Mouse (Mus musculus): ENCODE data around the gene Asgr1.

GRCm38 (mm10) chr11:70049366-70049765 lies 4.5 kb upstream of the Asgr1 start:
- TF ChIP-seq USF1 (IDR thresholded peaks at IDR 0.05; ENCODE audit: low read depth), result no peak
- no peak for TF ChIP-seq TCF12 (IDR thresholded peaks at IDR 0.05; ENCODE audit: insufficient read depth, poor library complexity, severe bottlenecking)
- no peak for TF ChIP-seq POLR2A (IDR thresholded peaks at IDR 0.05; ENCODE audit: insufficient read length, low read depth)
- no peak for TF ChIP-seq MAX (IDR thresholded peaks at IDR 0.05; ENCODE audit: low read depth)
- TF ChIP-seq POLR2AphosphoS2 (IDR thresholded peaks at IDR 0.05; ENCODE audit: insufficient read length, low read depth), result no peak
- TF ChIP-seq E2F4 (IDR thresholded peaks at IDR 0.05; ENCODE audit: insufficient read depth), result no peak
- no peak for TF ChIP-seq MYOD1 (IDR thresholded peaks at IDR 0.05; ENCODE audit: control insufficient read depth in 1 of 3, insufficient read length in 2 of 3, low read depth in 2 of 3)
- TF ChIP-seq CEBPB (IDR thresholded peaks at IDR 0.05; ENCODE audit: insufficient read depth, poor library complexity, severe bottlenecking), result no peak
- no peak for TF ChIP-seq TCF3 (IDR thresholded peaks at IDR 0.05; ENCODE audit: insufficient read length, low read depth)
- no peak for TF ChIP-seq MYOG (IDR thresholded peaks at IDR 0.05; ENCODE audit: control insufficient read depth in 1 of 3, insufficient read depth in 1 of 3, insufficient read length in 2 of 3, low read depth in 2 of 3)
- no peak for TF ChIP-seq REST (IDR thresholded peaks at IDR 0.05; ENCODE audit: insufficient read depth, insufficient read length)
- TF ChIP-seq SRF (IDR thresholded peaks at IDR 0.05; ENCODE audit: control insufficient read depth, insufficient read length, low read depth), result no peak
